Mouse (Mus musculus) ovary, postnatal 36 days (tissue): Measurements from ENCODE around the gene Eif4a2.

Experiments used
- DNase-seq: peaks from one replicate; pipeline ENCODE4 v3.0.0; 2022; ENCODE audit warnings: low spot score, mixed read lengths

Eif4a2 gene

GRCm38 (mm10) chr16:23140911-23141310, 33.7 kb downstream of the Eif4a2 start:
- DNase-seq = no peak

- DNase-seq = no peak
These were observed 37.1 kb downstream of the Eif4a2 start for GRCm38 (mm10) chr16:23144326-23144725.

GRCm38 (mm10) chr16:23145211-23145610, 38.0 kb downstream of the Eif4a2 start:
- no peak for DNase-seq

GRCm38 (mm10) chr16:23146280-23146679, 39.0 kb downstream of the Eif4a2 start, which contains the start of gene Adipoq:
Gene Adipoq, plus strand, starts transcription at chr16:23146536.
- no peak for DNase-seq

- DNase-seq = no peak
These were observed 41.7 kb downstream of the Eif4a2 start for GRCm38 (mm10) chr16:23148936-23149335.

GRCm38 (mm10) chr16:23149396-23149795, 42.2 kb downstream of the Eif4a2 start:
- no peak for DNase-seq

GRCm38 (mm10) chr16:23151423-23151822, 44.2 kb downstream of the Eif4a2 start:
- no peak for DNase-seq

GRCm38 (mm10) chr16:23154261-23154660, 47.0 kb downstream of the Eif4a2 start:
- no peak for DNase-seq

GRCm38 (mm10) chr16:23157013-23157412, 49.8 kb downstream of the Eif4a2 start:
- no peak for DNase-seq

- DNase-seq = no peak
These were observed 51.0 kb downstream of the Eif4a2 start for GRCm38 (mm10) chr16:23158292-23158691.

GRCm38 (mm10) chr16:23158957-23159356, 51.7 kb downstream of the Eif4a2 start:
- no peak for DNase-seq

GRCm38 (mm10) chr16:23159749-23160148, 52.5 kb downstream of the Eif4a2 start:
- DNase-seq = no peak

- no peak for DNase-seq
These were observed 54.9 kb downstream of the Eif4a2 start for GRCm38 (mm10) chr16:23162116-23162515.
